Mouse (Mus musculus): ENCODE results near the gene Pgap2. TPM values are rescaled to one million over a fixed set of nuclear protein-coding genes. Genes with fewer than 3 reads are reported as not detected.

The Pgap2 gene
- polyA plus RNA-seq, 1 experiment from 2014 or later: 59.2 TPM

GRCm38 (mm10) chr7:102281403-102281802 is 71.4 kb downstream of the Pgap2 start:
- Histone ChIP-seq H3K27ac (no peak overlapping the region), H3K27me3 (replicated peaks) (no peaks in the 10 kb centered on the region), H3K36me3 (replicated peaks) (no peaks in the 10 kb centered on the region), H3K9ac (no peak overlapping the region), H3K4me2 (no peak overlapping the region), H3K4me1 (no peaks in the 10 kb centered on the region), H3K9me3 (no peaks in the 10 kb centered on the region), H3K4me3 (no peak overlapping the region)
- no peak for ATAC-seq (replicated peaks)
- 97% methylated on average over 1 of the region's 1 CpGs for WGBS

DNA sequence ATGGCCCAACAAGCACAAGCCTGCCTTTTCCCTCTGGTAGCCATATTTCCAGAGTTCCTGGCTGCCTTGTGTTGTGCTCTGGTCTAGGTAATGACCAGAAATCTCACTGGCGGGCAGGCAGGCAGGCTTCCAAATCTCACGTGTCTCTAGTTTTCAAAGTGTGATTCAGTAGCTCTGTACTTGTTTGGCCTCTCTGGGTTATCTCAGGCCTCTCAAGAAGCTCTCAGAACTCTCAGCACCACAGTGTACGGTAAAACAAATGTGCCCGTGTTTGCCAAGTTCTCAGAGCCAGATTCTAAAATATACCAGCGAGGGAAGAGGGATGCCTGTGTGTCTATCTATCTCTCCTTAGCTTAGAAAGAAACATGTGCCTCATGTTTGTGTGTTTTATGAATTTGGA is 72.3 kb downstream of the Pgap2 start:
- H3K36me3 ChIP-seq (replicated peaks): no peaks in the 10 kb centered on the region
- H3K27me3 ChIP-seq (replicated peaks): no peaks in the 10 kb centered on the region
- no peak overlapping the region for H3K4me3 ChIP-seq
- no peak for ATAC-seq (replicated peaks)
- no peak overlapping the region for H3K27ac ChIP-seq
- H3K9ac ChIP-seq: no peak overlapping the region
- no peaks in the 10 kb centered on the region for H3K4me1 ChIP-seq
- H3K4me2 ChIP-seq: no peak overlapping the region
- 88% methylated on average over 5 of the region's 5 CpGs for WGBS
- no peaks in the 10 kb centered on the region for H3K9me3 ChIP-seq

Other genes with a start within 250 kb of the Pgap2 start
- 4.6 and 6.3 TPM in 2 replicates for gene Il18bp, start 191.5 kb upstream of the Pgap2 start, polyA plus RNA-seq (2015; fragmentation: Nextera tagmentation; extraction: Ambion mirVana)
- gene Rnf121, start 144.7 kb upstream of the Pgap2 start, polyA plus RNA-seq (2015; fragmentation: Nextera tagmentation; extraction: Ambion mirVana): 33.7 and 34.2 TPM in 2 replicates
- 29.6 and 29.8 TPM in 2 replicates for gene Xndc1, start 144.7 kb upstream of the Pgap2 start, polyA plus RNA-seq (2015; fragmentation: Nextera tagmentation; extraction: Ambion mirVana)
- gene Xntrpc, start 144.5 kb upstream of the Pgap2 start, polyA plus RNA-seq (2015; fragmentation: Nextera tagmentation; extraction: Ambion mirVana): 1.00 and 1.3 TPM in 2 replicates
- gene Trpc2, start 127.1 kb upstream of the Pgap2 start, polyA plus RNA-seq (2015; fragmentation: Nextera tagmentation; extraction: Ambion mirVana): not detected in 2 replicates
- 0.36 and 0.37 TPM in 2 replicates for gene Art1, start 108.5 kb upstream of the Pgap2 start, polyA plus RNA-seq (2015; fragmentation: Nextera tagmentation; extraction: Ambion mirVana)
- gene Art5, start 100.7 kb upstream of the Pgap2 start, polyA plus RNA-seq (2015; fragmentation: Nextera tagmentation; extraction: Ambion mirVana): 0.34 and 0.65 TPM in 2 replicates
- not detected in 2 replicates for gene Chrna10, start 93.4 kb upstream of the Pgap2 start, polyA plus RNA-seq (2015; fragmentation: Nextera tagmentation; extraction: Ambion mirVana)
- 19.6 and 21.5 TPM in 2 replicates for gene Nup98, start within 50 bp of the Pgap2 start, polyA plus RNA-seq (2015; fragmentation: Nextera tagmentation; extraction: Ambion mirVana)
- gene Rhog, start 45.8 kb downstream of the Pgap2 start, polyA plus RNA-seq (2015; fragmentation: Nextera tagmentation; extraction: Ambion mirVana): 15.1 and 16.1 TPM in 2 replicates
- gene Stim1, start 57.6 kb downstream of the Pgap2 start, polyA plus RNA-seq (2015; fragmentation: Nextera tagmentation; extraction: Ambion mirVana): 12.6 and 13.1 TPM in 2 replicates
- 44.7 and 48.9 TPM in 2 replicates for gene Rrm1, start 231.5 kb downstream of the Pgap2 start, polyA plus RNA-seq (2015; fragmentation: Nextera tagmentation; extraction: Ambion mirVana)